Mouse (Mus musculus) lung, postnatal 0 days (tissue): ENCODE data around the gene Pth1r. TPM values are rescaled to one million over a fixed set of nuclear protein-coding genes. Genes with fewer than 3 reads are reported as not detected.

Experiments
- ATAC-seq: fragments of 200-750 bp; cut with Nextera tagmentation; 2 replicates; pipeline ENCODE4 v1.8.0; 2017; ENCODE audit warnings: moderate library complexity
- DNase-seq: peaks from one replicate; pipeline ENCODE4 v3.0.0-alpha.2; 2016; ENCODE audit warnings: low spot score
- H3K27ac ChIP-seq: fragments of 300-500 bp; sonication (generic); 2 replicates; pipeline ENCODE4 v1.5.1; 2014; ENCODE audit warnings: antibody characterized with exemption, mild to moderate bottlenecking, low read length, mixed read lengths
- H3K27me3 ChIP-seq: fragments of 300-500 bp; sonication (generic); replicated peaks from 2 replicates; pipeline ENCODE4 v1.6.1; 2014; ENCODE audit warnings: low read length, mixed read lengths; ENCODE audit not compliant: insufficient read depth
- H3K36me3 ChIP-seq: fragments of 300-500 bp; sonication (generic); 2 replicates; pipeline ENCODE4 v1.6.1; 2014; ENCODE audit warnings: low read length, mixed read lengths; ENCODE audit not compliant: insufficient read depth
- H3K4me1 ChIP-seq: fragments of 300-500 bp; sonication (generic); 2 replicates; pipeline ENCODE4 v1.6.1; 2014; ENCODE audit warnings: antibody characterized with exemption, low read depth, low read length, mixed read lengths; ENCODE audit not compliant: insufficient read depth
- H3K4me2 ChIP-seq: fragments of 300-500 bp; sonication (generic); replicated peaks from 2 replicates; pipeline ENCODE4 v1.6.1; 2014; ENCODE audit warnings: low read depth, mild to moderate bottlenecking, low read length, moderate library complexity, mixed read lengths
- H3K4me3 ChIP-seq: fragments of 300-500 bp; sonication (generic); 2 replicates; pipeline ENCODE4 v1.5.1; 2014; ENCODE audit warnings: low read depth, low read length
- H3K9ac ChIP-seq: fragments of 300-500 bp; sonication (generic); replicated peaks from 2 replicates; pipeline ENCODE4 v1.6.1; 2014; ENCODE audit warnings: low read depth, mild to moderate bottlenecking
- H3K9me3 ChIP-seq: fragments of 300-500 bp; sonication (generic); 2 replicates; pipeline ENCODE4 v1.6.1; 2016; ENCODE audit warnings: low read length, mixed read lengths
- CTCF ChIP-seq: IDR thresholded peaks from 2 replicates; pipeline ENCODE4 v1.5.1; 2016; ENCODE audit warnings: antibody characterized with exemption, mild to moderate bottlenecking
- EP300 ChIP-seq: IDR thresholded peaks from 2 replicates; pipeline ENCODE4 v1.6.1; 2016; ENCODE audit warnings: antibody characterized with exemption, mild to moderate bottlenecking, control low read depth
- WGBS: fragments of 180-500 bp; shearing (Covaris S2); extraction: QIAGEN DNeasy Blood & Tissue Kit; methylation state at CpG from one replicate; pipeline ENCODE4 v1.1.7; 2014; 5-methylcytosine and 5-hydroxymethylcytosine counted together
- polyA plus RNA-seq: library from polyadenylated mRNA; unstranded; fragments of >200 nt; fragmentation: Nextera tagmentation; extraction: Ambion mirVana; gene quantifications from 2 replicates; pipeline ENCODE4 v1.2.1, GENCODE M21; 2015

The Pth1r gene
- polyA plus RNA-seq, 1 experiment from 2014 or later: 19.4 TPM

DNA sequence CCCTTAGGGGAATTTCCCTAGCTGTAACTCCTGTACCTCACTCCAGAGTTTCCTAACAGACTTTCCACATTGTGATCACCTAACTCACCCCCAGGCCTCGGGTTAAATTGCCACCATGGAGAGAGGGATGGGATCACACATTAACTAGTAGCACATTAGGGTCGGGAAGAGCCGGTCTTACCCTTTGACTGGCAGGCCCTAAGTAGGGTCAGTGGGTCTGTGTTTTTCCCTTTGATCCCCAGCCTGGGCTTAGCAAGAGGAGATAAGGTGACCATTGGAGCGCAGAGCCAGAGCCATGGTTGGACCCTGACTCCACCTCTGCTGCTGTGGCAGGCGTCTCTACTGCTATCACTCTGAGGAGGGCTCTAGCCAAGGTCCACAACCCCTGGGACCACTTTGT is 1.2 kb downstream of the Pth1r start:
- TF ChIP-seq EP300: no peak
- TF ChIP-seq CTCF: no peak
- Histone ChIP-seq H3K9ac (no peak overlapping the region), H3K27me3 (peaks cover 19% of the 10 kb centered on the region), H3K4me2 (no peak overlapping the region), H3K9me3 (no peaks in the 10 kb centered on the region), H3K27ac (no peak overlapping the region), H3K36me3 (no peaks in the 10 kb centered on the region), H3K4me3 (no peak overlapping the region), H3K4me1 (no peaks in the 10 kb centered on the region)
- ATAC-seq (no peak), DNase-seq (no peak)
- WGBS: 53% methylated on average over 5 of the region's 5 CpGs

DNA sequence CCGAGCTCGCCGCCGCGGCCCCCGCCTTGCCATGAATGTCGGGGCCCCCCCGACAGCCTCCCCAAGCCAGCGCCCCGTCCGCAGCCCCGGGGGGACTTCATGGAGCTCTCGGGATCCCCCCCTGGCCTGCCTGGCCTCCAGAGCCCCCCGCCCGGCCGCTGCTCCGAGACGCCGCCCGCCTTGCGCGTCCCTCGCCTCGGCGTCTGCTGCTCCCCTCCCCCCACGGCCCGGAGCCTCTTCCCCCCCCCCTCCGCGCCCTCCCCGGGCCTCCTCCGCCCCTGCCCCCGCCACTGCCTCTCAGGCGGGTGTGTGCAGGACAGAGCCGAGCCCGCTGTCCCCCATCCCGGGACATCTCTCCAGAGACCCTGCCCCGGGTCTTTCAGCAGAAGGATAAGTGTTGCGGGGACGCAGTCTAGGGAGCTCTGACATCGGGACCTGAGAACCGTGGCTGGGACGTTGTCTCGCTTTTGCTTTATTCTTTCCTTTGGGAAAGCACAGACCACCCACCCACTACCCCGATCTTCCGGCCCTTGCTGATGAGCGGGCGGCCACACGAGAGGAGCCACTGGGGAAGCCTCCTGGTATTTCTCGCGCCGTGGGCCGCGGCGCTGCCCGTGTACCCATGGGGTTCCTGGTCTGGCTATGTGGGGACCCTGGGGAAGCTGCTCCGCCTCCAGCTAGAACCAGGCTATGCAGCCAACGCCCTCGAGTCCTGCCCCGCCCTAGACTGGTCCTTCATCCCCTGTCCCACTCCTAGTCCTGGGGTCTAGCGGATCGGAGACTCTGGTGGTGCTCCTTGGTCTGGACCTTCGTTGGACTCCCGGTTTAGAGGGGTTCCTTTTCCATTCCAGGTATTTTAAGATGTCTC is 3.3 kb downstream of the Pth1r start:
- peaks cover 23% of the 10 kb centered on the region for H3K27me3 ChIP-seq
- H3K9ac ChIP-seq: peak overlapping the region; percentile 32; the same call in 1 of the 2 replicates
- no peaks in the 10 kb centered on the region for H3K36me3 ChIP-seq
- H3K4me2 ChIP-seq: peak overlapping the region; percentile 81
- H3K4me1 ChIP-seq: no peaks in the 10 kb centered on the region
- 4% methylated on average over 33 of the region's 63 CpGs for WGBS
- TF ChIP-seq CTCF (no peak), EP300 (no peak)
- H3K9me3 ChIP-seq: no peaks in the 10 kb centered on the region
- peak; percentile 56 for ATAC-seq
- H3K4me3 ChIP-seq: peak overlapping the region; percentile 58
- DNase-seq: peak; percentile 42
- H3K27ac ChIP-seq: peak overlapping the region; percentile 60

DNA sequence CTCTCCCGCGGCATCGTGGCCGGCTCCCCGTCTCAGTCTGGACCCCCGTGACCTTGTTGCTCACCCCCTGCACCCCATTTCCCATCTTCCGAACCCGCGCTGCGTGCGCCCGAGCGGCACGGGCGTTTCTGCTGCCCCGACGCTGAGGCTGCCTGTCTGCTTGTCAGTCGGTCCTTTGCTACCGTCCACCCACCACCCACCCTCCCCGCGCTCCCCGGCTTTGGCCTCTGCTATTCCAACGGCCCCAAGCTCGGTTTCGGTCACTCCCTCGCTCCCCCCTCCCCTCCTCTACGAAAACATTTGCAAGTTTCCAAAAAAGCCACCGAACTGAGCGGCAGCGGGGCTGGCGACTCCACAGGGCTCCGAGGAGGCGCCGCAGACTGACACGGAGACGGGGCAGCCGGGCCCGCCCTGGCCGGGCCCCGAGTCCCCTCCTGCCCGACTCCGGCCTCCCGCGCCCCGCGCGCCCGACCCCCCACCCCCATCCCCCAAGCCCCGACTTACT is 3.9 kb downstream of the Pth1r start:
- DNase-seq: peak; percentile 37
- Histone ChIP-seq H3K9me3 (no peaks in the 10 kb centered on the region), H3K4me3 (peak overlapping the region; percentile 58), H3K4me2 (peak overlapping the region; percentile 81), H3K27ac (peak overlapping the region; percentile 60), H3K9ac (peak overlapping the region; percentile 32; the same call in 1 of the 2 replicates), H3K4me1 (no peaks in the 10 kb centered on the region), H3K36me3 (no peaks in the 10 kb centered on the region), H3K27me3 (peaks cover 23% of the 10 kb centered on the region)
- TF ChIP-seq CTCF (no peak), EP300 (no peak)
- ATAC-seq: peak; percentile 49
- 2% methylated on average over 43 of the region's 49 CpGs for WGBS

DNA sequence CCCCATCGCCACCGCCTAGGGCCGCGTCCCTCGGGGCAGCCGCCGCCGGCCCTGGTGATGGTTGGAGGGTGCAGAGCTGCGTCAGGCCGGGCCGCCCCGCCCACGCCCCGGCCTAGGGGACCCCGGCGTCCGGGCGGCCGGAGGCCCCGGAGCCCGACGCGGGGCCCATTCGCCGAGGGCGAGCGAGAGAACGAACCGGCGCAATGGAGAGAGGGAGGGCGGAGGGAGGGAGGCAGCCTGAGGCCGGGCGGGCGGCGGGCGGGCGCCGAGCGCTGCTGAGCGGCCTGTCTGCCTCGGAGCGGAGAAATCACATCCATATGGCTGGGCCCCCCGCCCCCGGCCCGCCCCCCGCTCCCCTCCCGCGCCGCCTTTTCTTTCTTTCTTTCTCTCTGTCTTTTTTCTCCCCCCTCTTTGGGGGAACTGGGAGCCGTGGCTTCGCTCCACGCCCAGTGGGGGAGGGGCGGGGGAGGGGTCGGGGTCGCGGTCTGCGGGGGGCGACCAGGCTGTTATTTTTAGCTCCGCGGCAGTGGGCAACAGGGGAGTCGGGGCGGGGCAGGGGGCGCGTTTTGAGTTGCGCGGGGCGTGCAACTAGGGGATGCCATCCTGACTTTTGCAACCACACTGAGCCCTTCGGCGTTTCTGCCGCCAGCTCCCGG is 4.5 kb downstream of the Pth1r start:
- Histone ChIP-seq H3K9ac (peak overlapping the region; percentile 32; the same call in 1 of the 2 replicates), H3K27ac (peak overlapping the region; percentile 60; the same call in 1 of the 2 replicates), H3K4me1 (no peaks in the 10 kb centered on the region), H3K27me3 (peaks cover 23% of the 10 kb centered on the region), H3K4me2 (peak overlapping the region; percentile 81), H3K9me3 (no peaks in the 10 kb centered on the region), H3K36me3 (no peaks in the 10 kb centered on the region), H3K4me3 (peak overlapping the region; percentile 58)
- ATAC-seq (peak; percentile 67), DNase-seq (peak; percentile 38)
- TF ChIP-seq EP300: no peak
- no peak for TF ChIP-seq CTCF
- WGBS: under 1% methylated on average over 39 of the region's 71 CpGs

DNA sequence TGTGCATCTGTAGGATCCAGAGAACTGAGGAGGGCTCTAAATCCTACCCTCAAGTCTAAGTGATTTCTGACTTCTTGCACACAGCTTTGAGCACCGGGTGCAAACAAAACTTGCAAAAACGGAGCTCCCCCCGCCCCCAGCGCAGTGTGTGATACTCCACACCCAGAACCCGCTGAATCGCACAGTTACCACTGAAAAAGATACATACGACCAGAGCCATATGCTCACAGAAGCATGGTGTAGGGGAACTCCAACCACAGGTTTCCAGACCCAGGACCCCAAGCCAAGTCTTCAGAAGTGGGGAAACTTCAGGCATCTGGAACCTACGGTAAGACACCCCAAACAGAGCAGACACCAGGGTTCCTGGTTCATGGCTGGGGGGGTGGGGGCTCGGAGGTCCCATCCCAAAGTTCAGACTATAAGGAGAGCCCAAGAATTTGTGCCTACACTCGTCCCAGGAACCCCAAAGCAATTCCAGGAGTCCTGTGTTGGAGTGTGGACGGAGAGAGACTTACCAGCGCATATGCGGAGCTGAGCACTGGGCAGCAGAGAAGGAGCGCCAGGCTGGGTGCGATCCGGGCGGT is 5.1 kb downstream of the Pth1r start, which contains the start of gene Myl3:
TSS of gene Myl3 (plus strand) at position 151 of the 584 bp plus-strand sequence.
- Histone ChIP-seq H3K4me2 (peak within 1 kb of the TSS; percentile 81), H3K4me3 (peak within 1 kb of the TSS; percentile 58), H3K27ac (0 out of 2 replicates have a peak within 1 kb of the TSS, but pooled peaks have one; percentile 60), H3K4me1 (no peaks in the 10 kb centered on the region), H3K9me3 (no peaks in the 10 kb centered on the region), H3K9ac (0 out of 2 replicates have a peak within 1 kb of the TSS, but pooled peaks have one; percentile 32), H3K36me3 (no peaks in the 10 kb centered on the region), H3K27me3 (peaks cover 23% of the 10 kb centered on the region)
- WGBS: 4% methylated on average over 16 of the region's 17 CpGs
- no peak for ATAC-seq
- TF ChIP-seq EP300: no peak
- TF ChIP-seq CTCF: no peak
- no peak for DNase-seq

DNA sequence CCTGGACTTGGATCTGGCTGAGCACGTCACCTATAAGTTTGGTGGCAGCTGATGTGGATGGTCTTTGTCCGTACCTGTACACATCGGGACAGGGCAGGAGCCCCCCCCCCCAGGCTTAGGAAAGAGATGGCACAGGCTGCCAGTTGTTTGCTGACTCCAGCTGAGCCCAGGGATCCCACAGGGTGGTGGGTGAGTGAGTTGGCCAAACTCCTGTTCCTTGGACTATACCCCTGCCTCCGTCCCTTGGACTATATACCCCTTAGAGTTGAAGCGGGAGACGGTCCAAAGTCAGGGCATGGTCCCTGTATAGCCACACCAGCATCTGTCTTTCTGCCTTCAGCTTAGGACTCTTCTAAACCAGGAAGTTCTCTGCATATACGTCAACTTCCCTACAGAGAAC is 7.0 kb downstream of the Pth1r start:
- no peak for ATAC-seq
- WGBS: 87% methylated on average over 7 of the region's 7 CpGs

More for the DNA sequence above, 7.0 kb downstream of the Pth1r start:
- no peaks in the 10 kb centered on the region for H3K4me1 ChIP-seq
- no peak overlapping the region for H3K4me3 ChIP-seq
- H3K9me3 ChIP-seq: no peaks in the 10 kb centered on the region
- peaks cover 31% of the 10 kb centered on the region for H3K27me3 ChIP-seq
- no peaks in the 10 kb centered on the region for H3K36me3 ChIP-seq
- no peak for DNase-seq
- TF ChIP-seq EP300: no peak
- no peak for TF ChIP-seq CTCF
- no peak overlapping the region for H3K9ac ChIP-seq
- H3K27ac ChIP-seq: no peak overlapping the region
- H3K4me2 ChIP-seq: no peak overlapping the region
